Mouse (Mus musculus) activated CD4-positive, CD25-positive, alpha-beta regulatory T cell, adult 9 weeks (primary cell): ENCODE results near the gene Tpmt. TPM values are rescaled to one million over a fixed set of nuclear protein-coding genes. Genes with fewer than 3 reads are reported as not detected.

Source experiments
- polyA plus RNA-seq: library from polyadenylated mRNA; unstranded; fragments of 100-300 nt; shearing (Covaris generic); gene quantifications from one replicate; pipeline ENCODE4 v1.2.1, GENCODE M21; 2017

Gene Tpmt
- polyA plus RNA-seq = 4.3 TPM

GRCm38 (mm10) chr13:47044617-47044947, at the start of gene Tpmt:
Gene Tpmt, minus strand, starts transcription at chr13:47044737.

DNA sequence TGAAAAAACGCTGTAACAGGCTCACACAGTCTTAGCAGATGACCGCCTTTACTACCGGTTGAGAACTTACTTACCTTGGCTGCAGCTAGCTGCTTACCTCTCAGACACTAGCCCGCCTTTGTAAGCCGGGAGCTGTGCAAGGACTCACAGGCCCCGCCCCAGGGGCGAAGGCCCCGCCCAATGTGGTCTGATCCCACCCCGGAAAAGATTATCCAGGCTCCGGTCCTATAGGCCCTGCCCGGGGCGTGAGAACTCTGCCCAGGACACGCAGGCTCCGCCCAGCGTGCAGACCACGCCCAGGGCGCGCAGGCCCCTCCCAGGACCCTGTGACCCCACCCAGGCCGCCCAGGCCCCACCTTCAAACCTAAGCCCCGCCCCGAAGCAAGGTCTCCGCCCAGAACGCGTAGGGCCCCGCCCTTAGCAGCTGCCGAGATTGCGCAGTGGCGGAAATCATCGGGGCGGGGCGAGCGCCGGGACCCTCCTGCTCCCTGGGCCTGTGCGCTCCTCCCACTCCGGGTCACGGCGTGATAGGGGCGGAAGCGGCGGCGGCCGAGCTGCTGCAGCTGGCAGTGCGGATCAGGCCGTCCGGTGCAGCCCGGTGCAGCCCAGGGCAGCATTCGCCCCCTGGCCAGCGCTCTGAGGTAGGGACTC, 1.4 kb downstream of the Tpmt start, which contains the start of gene Kdm1b:
Gene Kdm1b, plus strand, starts transcription at position 470 of the 651 bp plus-strand sequence.

GRCm38 (mm10) chr13:47014334-47015194, 30.0 kb downstream of the Tpmt start, which contains the start of gene Nhlrc1:
Gene Nhlrc1, minus strand, starts transcription at chr13:47014850.

Other genes starting within 250 kb of the Tpmt start
- gene Kif13a, start 114.9 kb downstream of the Tpmt start, polyA plus RNA-seq = 6.0 TPM
- 0.28 TPM for gene Nhlrc1, start 29.9 kb downstream of the Tpmt start, polyA plus RNA-seq
- 31.5 TPM for gene Kdm1b, start 1.2 kb downstream of the Tpmt start, polyA plus RNA-seq
- gene Dek, start 61.5 kb upstream of the Tpmt start, polyA plus RNA-seq = 79.2 TPM
- 0.23 TPM for gene Rnf144b, start 77.9 kb upstream of the Tpmt start, polyA plus RNA-seq